Mouse (Mus musculus) ovary, adult 10 weeks (tissue): Measurements from ENCODE around the gene H2-T24. TPM values are rescaled to one million over a fixed set of nuclear protein-coding genes. Genes with fewer than 3 reads are reported as not detected.

Experiments used
- polyA plus RNA-seq: library from polyadenylated mRNA; stranded (reverse); fragments of 350-450 nt; fragmentation: Illumina TruSeq; extraction: RNeasy Lipid Tissue Mini Kit (QIAGEN cat#74804); gene quantifications from one replicate; pipeline ENCODE4 v1.2.3, GENCODE M21; 2014

Gene H2-T24
- 2.5 TPM for polyA plus RNA-seq

GRCm38 (mm10) chr17:36020191-36021073 lies at the start of gene H2-T24:
TSS of gene H2-T24 (minus strand) at chr17:36020560.

GRCm38 (mm10) chr17:36058362-36058761 lies 38.0 kb upstream of the H2-T24 start, which contains the start of gene Gm11127:
TSS of gene Gm11127 (minus strand) at chr17:36058371.

GRCm38 (mm10) chr17:36042610-36043169 lies 22.3 kb upstream of the H2-T24 start, which contains the start of the genes H2-T22 and Gm6034:
TSS of gene H2-T22 (minus strand) at chr17:36042747.
TSS of gene Gm6034 (plus strand) at chr17:36042961.

GRCm38 (mm10) chr17:36032351-36032875 lies 12.1 kb upstream of the H2-T24 start, which contains the start of gene H2-T23:
TSS of gene H2-T23 (minus strand) at chr17:36032855.

GRCm38 (mm10) chr17:35979401-35980362 lies 40.7 kb downstream of the H2-T24 start, which contains the start of the genes Gnl1 and Prr3:
TSS of gene Gnl1 (plus strand) at chr17:35979851.
TSS of gene Prr3 (minus strand) at chr17:35980236.

GRCm38 (mm10) chr17:35969418-35970389 lies 50.7 kb downstream of the H2-T24 start, which contains the start of gene Abcf1:
TSS of gene Abcf1 (minus strand) at chr17:35969761.

Other genes with a start within 250 kb of the H2-T24 start
- 7.2 TPM for gene Ier3, start 198.9 kb downstream of the H2-T24 start, polyA plus RNA-seq
- 6.8 TPM for gene Flot1, start 197.3 kb downstream of the H2-T24 start, polyA plus RNA-seq
- gene Tubb5, start 182.3 kb downstream of the H2-T24 start, polyA plus RNA-seq = 165 TPM
- 27.0 TPM for gene Mdc1, start 179.0 kb downstream of the H2-T24 start, polyA plus RNA-seq
- 4.5 TPM for gene Nrm, start 159.2 kb downstream of the H2-T24 start, polyA plus RNA-seq
- 2.1 TPM for gene Ppp1r18, start 155.0 kb downstream of the H2-T24 start, polyA plus RNA-seq
- gene Dhx16, start 140.7 kb downstream of the H2-T24 start, polyA plus RNA-seq = 17.6 TPM
- gene 2310061I04Rik, start 123.1 kb downstream of the H2-T24 start, polyA plus RNA-seq = 11.3 TPM
- 8.8 TPM for gene Atat1, start 110.5 kb downstream of the H2-T24 start, polyA plus RNA-seq
- 14.5 TPM for gene Mrps18b, start 104.2 kb downstream of the H2-T24 start, polyA plus RNA-seq
- gene Ppp1r10, start 104.1 kb downstream of the H2-T24 start, polyA plus RNA-seq = 47.7 TPM
- 63.5 TPM for gene Abcf1, start 50.8 kb downstream of the H2-T24 start, polyA plus RNA-seq
- 1.6 TPM for gene Gnl1, start 40.7 kb downstream of the H2-T24 start, polyA plus RNA-seq
- gene Prr3, start 40.3 kb downstream of the H2-T24 start, polyA plus RNA-seq = 4.4 TPM
- 2.5 TPM for gene H2-T23, start 12.3 kb upstream of the H2-T24 start, polyA plus RNA-seq
- gene H2-T22, start 22.2 kb upstream of the H2-T24 start, polyA plus RNA-seq = 8.8 TPM
- gene Gm6034, start 22.4 kb upstream of the H2-T24 start, polyA plus RNA-seq = not detected
- not detected for gene Gm11127, start 37.8 kb upstream of the H2-T24 start, polyA plus RNA-seq
- gene Gm19684, start 101.1 kb upstream of the H2-T24 start, polyA plus RNA-seq = not detected
- gene Gm7030, start 108.9 kb upstream of the H2-T24 start, polyA plus RNA-seq = not detected
- gene Gm8909, start 148.0 kb upstream of the H2-T24 start, polyA plus RNA-seq = not detected
- not detected for gene H2-T3, start 169.7 kb upstream of the H2-T24 start, polyA plus RNA-seq
- gene Rpp21, start 237.5 kb upstream of the H2-T24 start, polyA plus RNA-seq = 5.2 TPM